Mouse (Mus musculus): ENCODE measurements at regions not wholly inside any gene's neighbourhood (a gene's known extent, or its start where the extent isn't known, plus 50 kb on each side); places are given as distances from the start of the nearest gene placed in this dataset.
A peak's percentile ranks its signal among the peaks of the same experiment; 100 is the strongest.

DNA sequence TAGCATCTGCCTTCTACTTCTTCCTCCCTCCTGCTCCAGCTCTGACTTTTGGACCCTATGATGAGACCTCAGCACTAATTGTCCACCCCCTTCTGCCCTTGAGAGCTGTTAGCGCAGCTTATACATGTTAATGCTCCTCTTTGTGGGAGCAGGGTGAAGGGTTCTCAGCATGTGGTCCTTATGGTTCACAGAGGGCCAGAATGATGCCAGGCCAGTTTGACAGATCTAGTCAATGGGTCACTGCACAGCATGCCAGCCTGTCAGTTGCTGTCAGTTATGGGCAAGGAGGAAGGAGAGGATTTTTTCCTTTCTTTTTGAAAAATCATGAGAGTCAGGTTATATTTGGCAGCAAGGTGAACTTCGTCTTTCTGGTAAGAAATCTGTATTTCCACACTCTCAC is 68.4 kb downstream of the 4931417E11Rik start:
- Histone ChIP-seq H3K4me1 (ENCODE audit: insufficient read depth) (no peaks in the 10 kb centered on the region), H3K9ac (no peak overlapping the region), H3K4me3 (ENCODE audit: low read depth, low read length) (no peak overlapping the region), H3K27ac (ENCODE audit: low read depth, low read length) (no peak overlapping the region), H3K27me3 (ENCODE audit: insufficient read depth, low read length) (no peaks in the 10 kb centered on the region), H3K36me3 (ENCODE audit: insufficient read depth) (no peaks in the 10 kb centered on the region), H3K4me2 (ENCODE audit: low read depth) (no peak overlapping the region), H3K9me3 (ENCODE audit: low read length) (no peaks in the 10 kb centered on the region)
- DNase-seq = no peak
- 83% methylated on average over 2 of the region's 2 CpGs for WGBS
- no peak for TF ChIP-seq CTCF (IDR thresholded peaks at IDR 0.05; ENCODE audit: low read depth)
- ATAC-seq = no peak

GRCm38 (mm10) chr6:73389301-73389700 is 80.2 kb downstream of the 4931417E11Rik start:
- WGBS = 78% methylated on average over 6 of the region's 6 CpGs
- no peaks in the 10 kb centered on the region for H3K9me3 ChIP-seq (ENCODE audit: low read length)

DNA sequence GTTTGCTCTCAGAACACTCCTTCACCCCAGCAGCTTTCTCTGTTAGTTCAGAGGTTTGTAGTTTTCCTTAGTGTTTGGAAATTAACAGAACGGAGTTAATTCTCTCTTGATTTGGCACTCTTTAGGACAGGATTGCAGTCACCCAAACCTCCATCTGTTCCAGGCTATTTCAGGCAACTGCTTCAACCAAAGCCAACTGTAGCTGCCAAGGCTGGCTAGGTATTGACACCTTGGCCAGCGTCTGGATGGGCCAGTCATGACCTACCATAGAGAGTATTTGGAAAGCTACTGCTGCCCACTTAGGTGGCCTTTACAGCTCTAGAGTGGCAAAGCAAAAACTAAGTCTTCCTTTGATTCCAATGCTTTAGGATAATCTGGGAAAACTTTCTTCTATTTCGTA is 83.2 kb downstream of the 4931417E11Rik start:
- Histone ChIP-seq H3K36me3 (ENCODE audit: insufficient read depth) (no peaks in the 10 kb centered on the region), H3K27me3 (ENCODE audit: insufficient read depth, low read length) (no peaks in the 10 kb centered on the region), H3K9ac (no peak overlapping the region), H3K4me1 (ENCODE audit: insufficient read depth) (no peaks in the 10 kb centered on the region), H3K4me2 (ENCODE audit: low read depth) (no peak overlapping the region), H3K9me3 (ENCODE audit: low read length) (no peaks in the 10 kb centered on the region), H3K4me3 (ENCODE audit: low read depth, low read length) (no peak overlapping the region), H3K27ac (ENCODE audit: low read depth, low read length) (no peak overlapping the region)
- 68% methylated on average over 3 of the region's 3 CpGs for WGBS
- no peak for DNase-seq
- TF ChIP-seq CTCF (IDR thresholded peaks at IDR 0.05; ENCODE audit: low read depth) = no peak
- no peak for ATAC-seq

More at GRCm38 (mm10) chr6:73389301-73389700, 80.2 kb downstream of the 4931417E11Rik start:
- DNase-seq (no peak), ATAC-seq (no peak)
- Histone ChIP-seq H3K36me3 (ENCODE audit: insufficient read depth) (no peaks in the 10 kb centered on the region), H3K27ac (ENCODE audit: low read depth, low read length) (no peak overlapping the region), H3K4me1 (ENCODE audit: insufficient read depth) (no peaks in the 10 kb centered on the region), H3K4me3 (ENCODE audit: low read depth, low read length) (no peak overlapping the region), H3K27me3 (ENCODE audit: insufficient read depth, low read length) (no peaks in the 10 kb centered on the region), H3K4me2 (ENCODE audit: low read depth) (no peak overlapping the region), H3K9ac (no peak overlapping the region)
- no peak for TF ChIP-seq CTCF (IDR thresholded peaks at IDR 0.05; ENCODE audit: low read depth)

GRCm38 (mm10) chr6:73379825-73380224 is 89.6 kb downstream of the 4931417E11Rik start:
- no peak for ATAC-seq
- H3K9me3 ChIP-seq (ENCODE audit: low read length) = no peaks in the 10 kb centered on the region
- no peak overlapping the region for H3K4me3 ChIP-seq (ENCODE audit: low read depth, low read length)
- TF ChIP-seq CTCF (IDR thresholded peaks at IDR 0.05; ENCODE audit: low read depth) = no peak
- no peak for DNase-seq
- 89% methylated on average over 5 of the region's 5 CpGs for WGBS
- no peaks in the 10 kb centered on the region for H3K27me3 ChIP-seq (ENCODE audit: insufficient read depth, low read length)
- no peaks in the 10 kb centered on the region for H3K36me3 ChIP-seq (ENCODE audit: insufficient read depth)
- no peaks in the 10 kb centered on the region for H3K4me1 ChIP-seq (ENCODE audit: insufficient read depth)
- no peak overlapping the region for H3K9ac ChIP-seq
- no peak overlapping the region for H3K27ac ChIP-seq (ENCODE audit: low read depth, low read length)
- no peak overlapping the region for H3K4me2 ChIP-seq (ENCODE audit: low read depth)

DNA sequence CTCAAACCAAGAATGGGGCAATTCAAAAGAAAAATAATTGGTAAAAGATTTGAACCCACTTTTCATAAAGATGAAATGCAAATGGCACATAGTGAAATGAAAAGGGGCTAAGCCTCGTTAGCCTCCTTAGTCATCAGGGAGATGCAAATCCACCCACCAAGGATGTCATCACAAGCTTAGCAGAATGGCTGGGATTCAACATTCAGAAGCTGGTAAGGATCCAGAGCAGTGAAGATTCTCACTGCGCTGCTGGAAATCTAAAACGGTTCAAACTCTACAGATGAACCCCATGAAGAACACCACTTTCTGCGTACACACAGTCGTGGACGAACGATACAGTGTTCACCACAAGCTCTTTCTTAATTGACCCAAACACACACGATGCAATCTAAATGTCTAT is 91.6 kb downstream of the 4931417E11Rik start:
- no peaks in the 10 kb centered on the region for H3K27me3 ChIP-seq (ENCODE audit: insufficient read depth, low read length)
- H3K9ac ChIP-seq = no peak overlapping the region
- DNase-seq = no peak
- no peaks in the 10 kb centered on the region for H3K36me3 ChIP-seq (ENCODE audit: insufficient read depth)
- no peak for ATAC-seq
- no peak overlapping the region for H3K4me2 ChIP-seq (ENCODE audit: low read depth)
- H3K9me3 ChIP-seq (ENCODE audit: low read length) = no peaks in the 10 kb centered on the region
- H3K4me1 ChIP-seq (ENCODE audit: insufficient read depth) = no peaks in the 10 kb centered on the region
- no peak overlapping the region for H3K27ac ChIP-seq (ENCODE audit: low read depth, low read length)
- H3K4me3 ChIP-seq (ENCODE audit: low read depth, low read length) = no peak overlapping the region
- no peak for TF ChIP-seq CTCF (IDR thresholded peaks at IDR 0.05; ENCODE audit: low read depth)
- WGBS = 66% methylated on average over 8 of the region's 8 CpGs

- ATAC-seq (no peak), DNase-seq (no peak)
- no peak overlapping the region for H3K27ac ChIP-seq (ENCODE audit: low read depth, low read length)
- WGBS = 97% methylated on average over 11 of the region's 11 CpGs
- no peaks in the 10 kb centered on the region for H3K36me3 ChIP-seq (ENCODE audit: insufficient read depth)
- no peak overlapping the region for H3K9ac ChIP-seq
- no peaks in the 10 kb centered on the region for H3K27me3 ChIP-seq (ENCODE audit: insufficient read depth, low read length)
- H3K4me1 ChIP-seq (ENCODE audit: insufficient read depth) = no peaks in the 10 kb centered on the region
- H3K4me3 ChIP-seq (ENCODE audit: low read depth, low read length) = no peak overlapping the region
- H3K4me2 ChIP-seq (ENCODE audit: low read depth) = no peak overlapping the region
- H3K9me3 ChIP-seq (ENCODE audit: low read length) = no peaks in the 10 kb centered on the region
- peak; percentile 27; the same call in 1 of the 2 replicates for TF ChIP-seq CTCF (IDR thresholded peaks at IDR 0.05; ENCODE audit: low read depth)
These were observed 93.2 kb downstream of the 4931417E11Rik start for GRCm38 (mm10) chr6:73376291-73376690.

DNA sequence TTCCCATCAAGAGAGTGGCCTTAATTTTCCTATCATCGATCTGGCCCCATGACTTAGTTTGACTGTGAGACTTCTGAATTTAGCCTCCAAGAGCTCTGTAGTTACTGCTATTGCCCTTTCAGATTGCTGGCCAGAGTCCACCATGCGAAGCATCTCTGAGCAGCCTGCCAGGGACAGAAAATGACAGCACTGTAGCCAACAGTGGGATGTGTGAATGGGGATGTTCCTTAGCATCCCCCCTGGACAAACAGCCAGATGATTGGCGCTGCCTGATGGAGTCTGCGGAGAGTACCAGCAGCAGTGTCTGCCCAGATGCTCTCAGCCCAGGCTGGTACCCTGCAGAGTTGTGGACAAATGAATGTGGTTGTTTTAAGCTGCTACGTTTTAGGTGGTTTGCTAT is 96.6 kb downstream of the 4931417E11Rik start:
- no peak overlapping the region for H3K27ac ChIP-seq (ENCODE audit: low read depth, low read length)
- ATAC-seq (no peak), DNase-seq (no peak)
- H3K36me3 ChIP-seq (ENCODE audit: insufficient read depth) = no peaks in the 10 kb centered on the region
- H3K9ac ChIP-seq = no peak overlapping the region
- 74% methylated on average over 5 of the region's 5 CpGs for whole genome bisulfite sequencing
- H3K9me3 ChIP-seq (ENCODE audit: low read length) = no peaks in the 10 kb centered on the region
- H3K4me2 ChIP-seq (ENCODE audit: low read depth) = no peak overlapping the region
- H3K27me3 ChIP-seq (ENCODE audit: insufficient read depth, low read length) = no peaks in the 10 kb centered on the region
- no peaks in the 10 kb centered on the region for H3K4me1 ChIP-seq (ENCODE audit: insufficient read depth)
- no peak for TF ChIP-seq CTCF (IDR thresholded peaks at IDR 0.05; ENCODE audit: low read depth)
- no peak overlapping the region for H3K4me3 ChIP-seq (ENCODE audit: low read depth, low read length)

- H3K4me3 ChIP-seq (ENCODE audit: low read depth, low read length) = no peak overlapping the region
- TF ChIP-seq CTCF (IDR thresholded peaks at IDR 0.05; ENCODE audit: low read depth) = no peak
- H3K9me3 ChIP-seq (ENCODE audit: low read length) = no peaks in the 10 kb centered on the region
- ATAC-seq (no peak), DNase-seq (no peak)
- H3K9ac ChIP-seq = no peak overlapping the region
- H3K27ac ChIP-seq (ENCODE audit: low read depth, low read length) = no peak overlapping the region
- 89% methylated on average over 5 of the region's 5 CpGs for WGBS
- H3K4me2 ChIP-seq (ENCODE audit: low read depth) = no peak overlapping the region
- no peaks in the 10 kb centered on the region for H3K36me3 ChIP-seq (ENCODE audit: insufficient read depth)
- H3K27me3 ChIP-seq (ENCODE audit: insufficient read depth, low read length) = no peaks in the 10 kb centered on the region
- H3K4me1 ChIP-seq (ENCODE audit: insufficient read depth) = no peaks in the 10 kb centered on the region
These were observed 97.6 kb downstream of the 4931417E11Rik start for GRCm38 (mm10) chr6:73371866-73372265.
